Mouse (Mus musculus) erythroid progenitor cell, adult 5-6 weeks (primary cell): ENCODE results near the gene Tbx10. TPM values are rescaled to one million over a fixed set of nuclear protein-coding genes. Genes with fewer than 3 reads are reported as not detected.
A peak's percentile ranks its signal among the peaks of the same experiment; 100 is the strongest.
"Not testable (repeated sequence)": the region's sequence is repeated elsewhere in the genome, so short reads cannot be mapped to it uniquely, and the experiment has no call there.

Source experiments
- ATAC-seq: replicated peaks from 2 replicates; pipeline ENCODE4 v1.8.0; 2016; ENCODE audit warnings: moderate number of reproducible peaks, mild to moderate bottlenecking, moderate TSS enrichment, inconsistent platforms; ENCODE audit not compliant: poor library complexity, low FRiP score, severe bottlenecking
- total RNA-seq, 2 experiments: library from RNA; stranded (forward) in 1 of 2; stranded (reverse) in 1 of 2; fragments of 150-400 nt in 1 of 2; fragments of 186-747, 209-891 nt in 1 of 2; gene quantifications; 2 replicates each; pipeline versions ENCODE4 v1.2.3 to v1.2.4; 2015 to 2017; ENCODE audit warnings: low replicate concordance in 2 of 2

Tbx10 gene
- total RNA-seq, 2 experiments from 2014 or later = not detected

DNA sequence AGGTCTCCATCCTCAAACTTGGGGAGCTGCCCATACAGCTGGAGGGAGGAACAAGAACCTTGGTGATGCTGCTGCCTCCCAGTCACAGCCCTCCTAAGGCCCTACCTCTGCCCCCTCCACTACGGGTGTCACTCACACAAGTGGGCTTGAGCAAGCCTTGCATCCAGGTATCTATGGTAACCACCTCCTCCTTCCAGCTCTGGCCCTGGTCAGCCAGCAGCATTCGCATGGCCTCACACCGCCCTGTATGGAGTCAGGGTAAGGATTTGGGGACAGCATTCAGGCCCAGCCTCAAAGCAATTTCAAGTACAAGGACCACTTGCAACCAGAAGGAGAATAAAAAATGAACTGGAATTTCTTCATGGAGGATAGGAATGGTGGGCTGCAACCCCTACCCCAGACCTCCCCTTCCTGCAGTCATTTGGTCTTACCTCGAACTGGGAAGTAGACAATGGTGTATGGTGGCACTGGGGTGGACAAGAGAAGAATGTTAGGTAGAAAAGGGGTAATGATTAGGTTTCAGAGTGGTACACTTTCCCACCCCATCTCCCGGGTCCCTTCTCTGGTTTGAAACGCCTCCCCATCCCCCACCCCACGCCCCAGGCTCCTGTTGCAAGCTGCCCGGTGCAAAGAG is 44.7 kb downstream of the Tbx10 start:
- ATAC-seq = not testable (repeated sequence)

DNA sequence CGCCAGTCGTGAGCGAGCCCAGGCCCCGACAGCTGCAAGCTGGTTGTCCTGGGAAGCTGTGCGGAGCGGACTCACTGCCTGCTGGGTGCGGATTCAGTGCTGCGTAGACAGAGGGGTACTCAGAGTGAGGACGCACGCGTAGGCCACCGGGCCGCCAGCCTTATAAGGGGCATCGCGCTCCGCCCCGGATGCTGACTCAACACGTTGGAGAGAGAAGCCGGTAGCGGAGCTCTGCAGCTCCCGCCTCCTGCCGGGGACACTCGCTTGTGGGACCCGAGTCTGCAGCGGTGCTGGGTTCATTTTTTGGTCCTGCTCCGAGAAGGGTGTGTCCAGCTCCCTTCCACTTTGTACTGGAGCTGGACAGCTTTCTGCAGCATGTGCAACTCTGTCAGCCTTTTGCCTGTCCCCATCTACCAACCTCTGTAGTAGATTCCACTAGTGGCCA is 45.3 kb downstream of the Tbx10 start, which contains the start of gene Gstp1:
Gene Gstp1 (minus strand): TSS at position 198 of the 445 bp plus-strand sequence.
- peak; percentile 89 for ATAC-seq

DNA sequence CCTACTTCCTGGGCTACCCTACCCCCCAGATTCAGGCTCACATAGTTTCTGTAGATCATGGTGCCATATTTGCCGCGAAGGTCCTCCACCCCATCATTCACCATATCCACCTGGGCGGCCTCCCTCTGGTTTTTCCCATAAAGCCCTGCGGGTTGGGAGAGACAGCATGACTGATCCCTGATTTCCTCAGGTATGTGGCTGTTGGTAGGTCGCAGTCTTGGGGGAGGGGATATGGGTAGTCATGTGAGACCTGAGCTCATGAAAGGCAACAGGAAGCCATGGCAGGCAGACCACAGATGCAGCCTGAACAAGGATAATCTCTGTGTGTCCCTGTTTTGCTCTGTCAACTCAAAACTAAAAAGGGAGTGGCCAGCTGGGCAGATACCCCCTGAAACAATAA is 48.4 kb downstream of the Tbx10 start:
- ATAC-seq = not testable (repeated sequence)

DNA sequence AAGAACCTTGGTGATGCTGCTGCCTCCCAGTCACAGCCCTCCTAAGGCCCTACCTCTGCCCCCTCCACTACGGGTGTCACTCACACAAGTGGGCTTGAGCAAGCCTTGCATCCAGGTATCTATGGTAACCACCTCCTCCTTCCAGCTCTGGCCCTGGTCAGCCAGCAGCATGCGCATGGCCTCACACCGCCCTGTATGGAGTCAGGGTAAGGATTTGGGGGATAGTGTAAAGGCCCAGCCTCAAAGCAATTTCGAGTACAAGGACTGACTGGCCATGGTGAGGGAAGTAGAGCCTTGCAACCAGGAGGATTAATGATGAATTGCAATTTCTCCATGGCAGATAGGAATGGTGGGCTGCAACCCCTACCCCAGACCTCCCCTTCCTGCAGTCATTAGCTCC is 48.9 kb downstream of the Tbx10 start:
- not testable (repeated sequence) for ATAC-seq

DNA sequence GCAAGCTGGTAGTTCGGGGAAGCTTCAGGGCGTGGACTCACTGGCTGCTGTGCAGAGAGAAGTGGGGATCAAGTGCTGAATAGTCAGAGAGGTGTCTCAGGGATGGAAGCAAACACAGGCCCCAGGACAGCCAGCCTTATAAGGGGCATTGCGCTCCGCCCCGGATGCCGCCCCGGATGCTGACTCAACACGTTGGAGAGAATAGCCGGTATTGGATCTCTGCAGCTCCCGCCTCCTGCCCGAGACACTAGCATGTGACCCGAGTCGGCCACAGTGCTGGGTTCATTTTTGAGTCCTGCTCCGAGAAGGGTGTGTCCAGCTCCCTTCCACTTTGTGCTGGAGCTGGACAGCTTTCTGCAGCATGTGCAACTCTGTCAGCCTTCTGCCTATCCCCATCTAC is 49.6 kb downstream of the Tbx10 start:
- no peak for ATAC-seq

DNA sequence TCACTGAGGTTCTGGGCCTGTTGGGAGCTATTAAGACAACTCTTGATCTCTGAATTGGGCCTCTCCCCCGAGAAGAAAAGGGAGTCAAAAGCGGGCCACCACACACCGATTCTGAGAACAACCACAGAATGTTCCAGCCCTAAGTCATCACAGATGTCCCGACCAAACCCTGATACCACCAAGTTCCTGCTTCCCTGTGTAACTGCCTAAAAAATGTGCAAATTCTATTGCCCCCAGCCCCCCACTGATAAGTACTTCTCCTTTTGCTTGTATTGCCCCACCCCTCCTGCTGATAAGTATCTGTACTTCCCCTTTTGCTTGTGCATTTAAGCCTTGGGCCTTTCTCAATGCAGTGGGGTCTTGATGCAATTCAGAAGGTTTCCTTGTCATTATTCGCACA is 51.6 kb downstream of the Tbx10 start:
- not testable (repeated sequence) for ATAC-seq

DNA sequence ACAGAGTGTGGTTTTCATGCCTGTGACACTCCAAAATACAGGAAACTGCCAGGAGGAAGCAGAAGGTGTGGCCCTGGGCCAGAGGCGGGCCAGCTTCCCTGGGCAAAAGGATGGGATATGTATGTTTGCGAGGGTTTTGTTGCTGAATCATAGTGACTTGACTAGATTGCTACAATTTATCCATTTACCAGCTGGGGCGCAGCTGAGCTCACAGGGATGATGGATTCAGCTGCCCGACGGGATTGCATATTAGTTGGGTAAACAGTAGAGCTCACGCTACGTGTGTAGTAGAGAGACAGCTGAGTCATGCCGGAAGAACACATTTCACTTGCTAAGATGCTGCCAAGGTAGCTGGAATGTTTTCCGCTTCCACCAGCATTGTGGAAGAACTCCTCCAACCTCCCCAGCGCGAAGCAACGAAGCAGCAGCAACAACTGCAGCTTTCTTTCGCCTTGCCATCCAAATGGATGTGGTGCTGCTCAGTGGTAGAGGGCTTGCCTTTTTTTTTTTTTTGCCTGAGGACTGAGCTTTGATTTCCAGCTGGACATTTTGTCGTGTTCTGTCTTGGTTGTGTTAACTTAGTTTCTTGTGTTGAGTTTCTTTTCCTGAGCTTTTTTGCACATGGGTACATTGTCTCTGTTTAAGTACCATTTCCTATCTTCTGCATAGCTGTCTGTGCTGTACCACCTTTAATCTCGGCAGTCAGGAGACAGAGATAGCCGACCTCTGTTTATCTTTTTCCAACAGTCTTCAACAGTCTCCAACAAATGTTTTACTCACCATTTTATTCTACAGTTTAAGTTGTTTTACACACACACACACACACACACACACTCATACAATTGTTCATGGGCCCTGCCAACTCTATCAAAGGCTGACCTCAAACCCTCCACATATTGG is 53.7 kb downstream of the Tbx10 start, which contains the start of gene Gstp2:
Gene Gstp2 (minus strand): TSS at position 58 of the 900 bp plus-strand sequence.
- ATAC-seq = peak; percentile 86

DNA sequence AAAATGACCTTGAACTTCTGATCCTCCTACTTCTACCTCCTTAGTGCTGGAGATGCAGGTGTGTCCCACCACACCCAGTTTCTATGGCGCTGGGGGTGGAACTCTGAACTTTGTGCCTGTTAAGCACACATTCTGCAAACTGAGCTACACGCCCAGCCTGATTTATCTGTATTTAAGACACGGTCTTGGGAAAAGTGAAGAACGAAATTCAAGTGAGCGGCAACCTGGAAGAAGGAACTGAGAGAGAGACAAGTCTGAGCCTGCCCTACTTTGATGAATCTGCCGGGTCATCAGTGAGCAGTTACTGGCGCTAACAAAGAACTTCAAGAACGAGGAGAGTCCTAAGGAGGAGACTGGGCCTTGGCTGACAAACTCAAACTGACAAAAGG is 54.3 kb downstream of the Tbx10 start:
- peak; percentile 84 for ATAC-seq

DNA sequence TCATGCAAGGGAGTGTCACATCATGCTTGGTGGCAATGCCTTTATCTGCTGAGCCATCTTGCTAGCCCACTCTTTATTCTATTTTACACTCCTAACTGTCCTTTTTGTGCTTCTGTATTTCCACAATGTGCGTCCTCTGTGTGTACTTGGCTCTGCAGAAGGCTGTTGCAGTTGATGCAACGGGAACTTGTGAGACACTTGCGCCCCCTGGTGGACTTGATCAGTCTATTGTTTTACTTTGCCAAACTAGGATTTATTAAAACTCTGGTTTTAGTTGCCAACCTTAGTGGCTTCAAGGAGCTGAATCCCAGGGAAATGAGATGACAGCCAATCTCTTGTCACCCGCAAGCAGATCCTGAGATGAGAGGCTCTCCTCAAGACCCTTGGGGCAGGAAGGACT is 55.3 kb downstream of the Tbx10 start:
- peak; percentile 33; the same call in 1 of the 2 replicates for ATAC-seq

DNA sequence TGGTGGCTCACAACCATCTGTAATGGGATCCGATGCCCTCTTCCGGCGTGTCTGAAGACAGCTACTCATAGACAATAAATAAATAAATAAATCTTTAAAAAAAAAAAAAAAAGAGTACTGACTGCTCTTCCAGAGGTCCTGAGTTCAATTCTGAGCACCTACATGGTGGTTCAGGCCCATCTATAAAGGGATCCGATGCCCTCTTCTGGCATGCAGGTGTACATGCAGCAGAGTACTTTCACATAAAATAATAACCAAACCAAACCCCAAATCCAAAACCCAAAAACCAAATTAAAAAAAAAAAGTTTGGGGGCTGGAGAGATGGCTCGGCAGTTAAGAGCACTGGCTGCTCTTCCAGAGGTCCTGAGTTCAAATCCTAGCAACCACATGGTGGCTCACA is 56.5 kb downstream of the Tbx10 start:
- not testable (repeated sequence) for ATAC-seq

Other genes with a start within 250 kb of the Tbx10 start
Only the 30 nearest of the 32 such genes appear.
- 10.1 and 13.4 TPM in 2 replicates for gene Chka, start 141.0 kb upstream of the Tbx10 start, total RNA-seq (2015; ENCODE audit: low replicate concordance)
- 10.8 and 11.8 TPM in 2 replicates for gene Chka, start 141.0 kb upstream of the Tbx10 start, total RNA-seq (2017; ENCODE audit: low replicate concordance)
- gene Tcirg1, start 85.6 kb upstream of the Tbx10 start, total RNA-seq (2015; ENCODE audit: low replicate concordance) = 40.0 and 51.6 TPM in 2 replicates
- 30.5 and 44.4 TPM in 2 replicates for gene Tcirg1, start 85.6 kb upstream of the Tbx10 start, total RNA-seq (2017; ENCODE audit: low replicate concordance)
- gene Ndufs8, start 80.0 kb upstream of the Tbx10 start, total RNA-seq (2015; ENCODE audit: low replicate concordance) = 46.5 and 52.4 TPM in 2 replicates
- gene Ndufs8, start 80.0 kb upstream of the Tbx10 start, total RNA-seq (2017; ENCODE audit: low replicate concordance) = 24.1 and 28.5 TPM in 2 replicates
- gene Aldh3b1, start 62.9 kb upstream of the Tbx10 start, total RNA-seq (2015; ENCODE audit: low replicate concordance) = 5.4 TPM in 2 replicates
- gene Aldh3b1, start 62.9 kb upstream of the Tbx10 start, total RNA-seq (2017; ENCODE audit: low replicate concordance) = 4.7 and 6.8 TPM in 2 replicates
- gene Unc93b1, start 57.6 kb upstream of the Tbx10 start, total RNA-seq (2015; ENCODE audit: low replicate concordance) = 28.5 and 29.3 TPM in 2 replicates
- gene Unc93b1, start 57.6 kb upstream of the Tbx10 start, total RNA-seq (2017; ENCODE audit: low replicate concordance) = 28.2 and 34.4 TPM in 2 replicates
- gene Aldh3b3, start 34.1 kb upstream of the Tbx10 start, total RNA-seq (2015; ENCODE audit: low replicate concordance) = 3.6 TPM in 1 of 2 replicates, not detected in the other
- not detected in 2 replicates for gene Aldh3b3, start 34.1 kb upstream of the Tbx10 start, total RNA-seq (2017; ENCODE audit: low replicate concordance)
- 1.3 and 6.5 TPM in 2 replicates for gene Aldh3b2, start 20.4 kb upstream of the Tbx10 start, total RNA-seq (2015; ENCODE audit: low replicate concordance)
- gene Aldh3b2, start 20.4 kb upstream of the Tbx10 start, total RNA-seq (2017; ENCODE audit: low replicate concordance) = 1.1 and 2.4 TPM in 2 replicates
- not detected in 2 replicates for gene Acy3, start 6.2 kb upstream of the Tbx10 start, total RNA-seq (2015; ENCODE audit: low replicate concordance)
- gene Acy3, start 6.2 kb upstream of the Tbx10 start, total RNA-seq (2017; ENCODE audit: low replicate concordance) = not detected in 2 replicates
- gene Nudt8, start 7.8 kb downstream of the Tbx10 start, total RNA-seq (2015; ENCODE audit: low replicate concordance) = not detected in 2 replicates
- 1.4 TPM in 1 of 2 replicates, not detected in the other for gene Nudt8, start 7.8 kb downstream of the Tbx10 start, total RNA-seq (2017; ENCODE audit: low replicate concordance)
- not detected in 2 replicates for gene Gm49405, start 7.9 kb downstream of the Tbx10 start, total RNA-seq (2015; ENCODE audit: low replicate concordance)
- 0.90 TPM in 1 of 2 replicates, not detected in the other for gene Gm49405, start 7.9 kb downstream of the Tbx10 start, total RNA-seq (2017; ENCODE audit: low replicate concordance)
- gene Doc2g, start 10.6 kb downstream of the Tbx10 start, total RNA-seq (2015; ENCODE audit: low replicate concordance) = 0.42 TPM in 1 of 2 replicates, not detected in the other
- 3.0 TPM in 1 of 2 replicates, not detected in the other for gene Doc2g, start 10.6 kb downstream of the Tbx10 start, total RNA-seq (2017; ENCODE audit: low replicate concordance)
- gene Ndufv1, start 20.1 kb downstream of the Tbx10 start, total RNA-seq (2015; ENCODE audit: low replicate concordance) = 77.1 and 96.6 TPM in 2 replicates
- 161 and 207 TPM in 2 replicates for gene Ndufv1, start 20.1 kb downstream of the Tbx10 start, total RNA-seq (2017; ENCODE audit: low replicate concordance)
- 115 and 185 TPM in 2 replicates for gene Gstp1, start 45.2 kb downstream of the Tbx10 start, total RNA-seq (2015; ENCODE audit: low replicate concordance)
- gene Gstp1, start 45.2 kb downstream of the Tbx10 start, total RNA-seq (2017; ENCODE audit: low replicate concordance) = 22.8 and 23.9 TPM in 2 replicates
- 3.2 TPM in 1 of 2 replicates, not detected in the other for gene Gstp2, start 53.3 kb downstream of the Tbx10 start, total RNA-seq (2015; ENCODE audit: low replicate concordance)
- gene Gstp2, start 53.3 kb downstream of the Tbx10 start, total RNA-seq (2017; ENCODE audit: low replicate concordance) = 3.2 TPM in 1 of 2 replicates, not detected in the other
- 8.8 and 15.9 TPM in 2 replicates for gene Gstp3, start 66.8 kb downstream of the Tbx10 start, total RNA-seq (2015; ENCODE audit: low replicate concordance)
- 16.8 and 19.8 TPM in 2 replicates for gene Gstp3, start 66.8 kb downstream of the Tbx10 start, total RNA-seq (2017; ENCODE audit: low replicate concordance)
- not detected in 2 replicates for gene Cabp2, start 88.8 kb downstream of the Tbx10 start, total RNA-seq (2015; ENCODE audit: low replicate concordance)
- not detected in 2 replicates for gene Cabp2, start 88.8 kb downstream of the Tbx10 start, total RNA-seq (2017; ENCODE audit: low replicate concordance)
- 118 and 124 TPM in 2 replicates for gene Cdk2ap2, start 104.4 kb downstream of the Tbx10 start, total RNA-seq (2015; ENCODE audit: low replicate concordance)
- gene Cdk2ap2, start 104.4 kb downstream of the Tbx10 start, total RNA-seq (2017; ENCODE audit: low replicate concordance) = 17.9 and 36.3 TPM in 2 replicates
- 56.6 and 67.1 TPM in 2 replicates for gene Pitpnm1, start 107.2 kb downstream of the Tbx10 start, total RNA-seq (2015; ENCODE audit: low replicate concordance)
- 33.9 and 60.9 TPM in 2 replicates for gene Pitpnm1, start 107.2 kb downstream of the Tbx10 start, total RNA-seq (2017; ENCODE audit: low replicate concordance)
- 33.5 and 72.1 TPM in 2 replicates for gene Aip, start 133.1 kb downstream of the Tbx10 start, total RNA-seq (2015; ENCODE audit: low replicate concordance)
- gene Aip, start 133.1 kb downstream of the Tbx10 start, total RNA-seq (2017; ENCODE audit: low replicate concordance) = 41.2 and 41.8 TPM in 2 replicates
- 1.1 TPM in 1 of 2 replicates, not detected in the other for gene Gpr152, start 147.0 kb downstream of the Tbx10 start, total RNA-seq (2015; ENCODE audit: low replicate concordance)
- gene Gpr152, start 147.0 kb downstream of the Tbx10 start, total RNA-seq (2017; ENCODE audit: low replicate concordance) = not detected in 2 replicates
- gene Cabp4, start 151.3 kb downstream of the Tbx10 start, total RNA-seq (2015; ENCODE audit: low replicate concordance) = not detected in 2 replicates
- not detected in 2 replicates for gene Cabp4, start 151.3 kb downstream of the Tbx10 start, total RNA-seq (2017; ENCODE audit: low replicate concordance)
- 68.3 and 83.3 TPM in 2 replicates for gene Coro1b, start 155.9 kb downstream of the Tbx10 start, total RNA-seq (2015; ENCODE audit: low replicate concordance)
- 8.5 and 48.9 TPM in 2 replicates for gene Coro1b, start 155.9 kb downstream of the Tbx10 start, total RNA-seq (2017; ENCODE audit: low replicate concordance)
- 66.3 and 73.4 TPM in 2 replicates for gene Ptprcap, start 160.9 kb downstream of the Tbx10 start, total RNA-seq (2015; ENCODE audit: low replicate concordance)
- gene Ptprcap, start 160.9 kb downstream of the Tbx10 start, total RNA-seq (2017; ENCODE audit: low replicate concordance) = 14.4 and 38.8 TPM in 2 replicates
- 39.8 and 52.3 TPM in 2 replicates for gene Rps6kb2, start 170.6 kb downstream of the Tbx10 start, total RNA-seq (2015; ENCODE audit: low replicate concordance)
- gene Rps6kb2, start 170.6 kb downstream of the Tbx10 start, total RNA-seq (2017; ENCODE audit: low replicate concordance) = 21.4 and 34.8 TPM in 2 replicates
- 0.72 and 2.5 TPM in 2 replicates for gene Carns1, start 182.7 kb downstream of the Tbx10 start, total RNA-seq (2015; ENCODE audit: low replicate concordance)
- gene Carns1, start 182.7 kb downstream of the Tbx10 start, total RNA-seq (2017; ENCODE audit: low replicate concordance) = 0.13 and 1.5 TPM in 2 replicates
- gene Tbc1d10c, start 198.5 kb downstream of the Tbx10 start, total RNA-seq (2015; ENCODE audit: low replicate concordance) = 8.0 and 31.0 TPM in 2 replicates
- 6.2 and 14.2 TPM in 2 replicates for gene Tbc1d10c, start 198.5 kb downstream of the Tbx10 start, total RNA-seq (2017; ENCODE audit: low replicate concordance)
- gene Ppp1ca, start 199.3 kb downstream of the Tbx10 start, total RNA-seq (2015; ENCODE audit: low replicate concordance) = 181 and 188 TPM in 2 replicates
- 185 and 268 TPM in 2 replicates for gene Ppp1ca, start 199.3 kb downstream of the Tbx10 start, total RNA-seq (2017; ENCODE audit: low replicate concordance)
- 44.0 and 54.1 TPM in 2 replicates for gene Rad9a, start 208.9 kb downstream of the Tbx10 start, total RNA-seq (2015; ENCODE audit: low replicate concordance)
- gene Rad9a, start 208.9 kb downstream of the Tbx10 start, total RNA-seq (2017; ENCODE audit: low replicate concordance) = 27.5 and 41.6 TPM in 2 replicates
- not detected in 2 replicates for gene Clcf1, start 221.5 kb downstream of the Tbx10 start, total RNA-seq (2015; ENCODE audit: low replicate concordance)
- 0.15 and 1.2 TPM in 2 replicates for gene Clcf1, start 221.5 kb downstream of the Tbx10 start, total RNA-seq (2017; ENCODE audit: low replicate concordance)
- not detected in 2 replicates for gene AC109138.7, start 221.6 kb downstream of the Tbx10 start, total RNA-seq (2015; ENCODE audit: low replicate concordance)
- gene AC109138.7, start 221.6 kb downstream of the Tbx10 start, total RNA-seq (2017; ENCODE audit: low replicate concordance) = not detected in 2 replicates